Mouse (Mus musculus): Measurements from ENCODE around the gene Tmem120b.

Tmem120b gene

GRCm38 (mm10) chr5:123129170-123129757 lies 61.0 kb downstream of the Tmem120b start:
- no peak for DNase-seq (ENCODE audit: low spot score)

GRCm38 (mm10) chr5:123130030-123130813 lies 62.0 kb downstream of the Tmem120b start:
- DNase-seq (ENCODE audit: low spot score): no peak

- no peak for DNase-seq (ENCODE audit: low spot score)
These were observed 62.6 kb downstream of the Tmem120b start for GRCm38 (mm10) chr5:123130814-123131148.

GRCm38 (mm10) chr5:123132308-123133071 lies 64.3 kb downstream of the Tmem120b start, which contains the start of gene Rhof:
Gene Rhof, minus strand, starts transcription at chr5:123132692.
- DNase-seq (ENCODE audit: low spot score): peak; percentile 80

- no peak for DNase-seq (ENCODE audit: low spot score)
These were observed 65.0 kb downstream of the Tmem120b start for GRCm38 (mm10) chr5:123133083-123133783.

- DNase-seq (ENCODE audit: low spot score): no peak
These were observed 65.5 kb downstream of the Tmem120b start for GRCm38 (mm10) chr5:123133784-123134143.

GRCm38 (mm10) chr5:123134186-123134874 lies 66.1 kb downstream of the Tmem120b start:
- no peak for DNase-seq (ENCODE audit: low spot score)

- DNase-seq (ENCODE audit: low spot score): no peak
These were observed 66.7 kb downstream of the Tmem120b start for GRCm38 (mm10) chr5:123134875-123135382.

GRCm38 (mm10) chr5:123135471-123136360 lies 67.5 kb downstream of the Tmem120b start:
- no peak for DNase-seq (ENCODE audit: low spot score)

- peak; percentile 79 for DNase-seq (ENCODE audit: low spot score)
These were observed 68.3 kb downstream of the Tmem120b start for GRCm38 (mm10) chr5:123136361-123137043.

- no peak for DNase-seq (ENCODE audit: low spot score)
These were observed 69.1 kb downstream of the Tmem120b start for GRCm38 (mm10) chr5:123137044-123137909.

- DNase-seq (ENCODE audit: low spot score): no peak
These were observed 69.7 kb downstream of the Tmem120b start for GRCm38 (mm10) chr5:123137910-123138229.

GRCm38 (mm10) chr5:123138230-123138911 lies 70.2 kb downstream of the Tmem120b start:
- DNase-seq (ENCODE audit: low spot score): no peak

GRCm38 (mm10) chr5:123138953-123139721 lies 70.9 kb downstream of the Tmem120b start:
- DNase-seq (ENCODE audit: low spot score): peak; percentile 81

- DNase-seq (ENCODE audit: low spot score): no peak
These were observed 71.8 kb downstream of the Tmem120b start for GRCm38 (mm10) chr5:123139722-123140627.
